Mouse (Mus musculus) E14TG2a.4 (cell line): ENCODE results near the gene Fcrl6.
A peak's percentile ranks its signal among the peaks of the same experiment; 100 is the strongest.

ENCODE experiments used
- H3K27me3 ChIP-seq: 2 replicates; pipeline ENCODE4 v1.6.1; 2014; ENCODE audit warnings: low read length, control low read depth; ENCODE audit not compliant: insufficient read depth
- H3K36me3 ChIP-seq: 2 replicates; pipeline ENCODE4 v1.6.1; 2014; ENCODE audit warnings: low read length, control low read depth; ENCODE audit not compliant: insufficient read depth
- H3K4me1 ChIP-seq: replicated peaks from 2 replicates; pipeline ENCODE4 v1.6.1; 2014; ENCODE audit warnings: low read depth, low read length, control low read depth
- H3K4me3 ChIP-seq: replicated peaks from 2 replicates; pipeline ENCODE4 v1.5.1; 2014; ENCODE audit warnings: mild to moderate bottlenecking, low read length
- H3K9me3 ChIP-seq: 2 replicates; pipeline ENCODE4 v1.6.1; 2014; ENCODE audit warnings: low read length, control low read depth
- CTCF ChIP-seq: conservative IDR thresholded peaks from 2 replicates; pipeline ENCODE4 v1.5.1; 2014; ENCODE audit warnings: low read length
- NANOG ChIP-seq: IDR thresholded peaks from 2 replicates; pipeline ENCODE4 v1.6.1; 2014; ENCODE audit warnings: borderline replicate concordance, low read length, mixed read lengths
- POU5F1 ChIP-seq: IDR thresholded peaks from 2 replicates; pipeline ENCODE4 v1.6.1; 2014; ENCODE audit warnings: low read length, borderline replicate concordance

The Fcrl6 gene

DNA sequence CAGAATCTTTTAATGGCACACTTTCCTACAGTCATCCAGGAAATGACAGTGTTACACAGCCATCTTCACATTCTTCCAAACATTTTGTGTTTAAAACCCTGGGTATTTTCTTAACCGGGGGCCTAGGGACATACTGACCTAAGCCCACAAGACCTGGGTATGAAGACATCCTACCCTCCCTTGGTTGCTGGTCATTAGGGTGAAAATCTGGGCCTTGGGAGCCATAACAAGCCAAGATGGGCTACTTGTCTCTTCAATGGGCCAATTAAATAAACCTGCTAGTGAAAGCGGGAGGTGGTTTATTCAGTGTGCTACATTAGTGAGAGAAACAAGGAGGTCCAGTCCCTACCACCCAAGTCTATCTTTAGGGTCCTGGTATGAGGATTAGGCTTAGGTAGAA, 31.8 kb upstream of the Fcrl6 start:
- H3K4me1 ChIP-seq = peaks cover 12% of the 10 kb centered on the region
- no peak for TF ChIP-seq NANOG
- no peak for TF ChIP-seq POU5F1
- TF ChIP-seq CTCF = no peak
- no peak overlapping the region for H3K4me3 ChIP-seq
- peaks cover 5% of the 10 kb centered on the region; the same call in 1 of the 2 replicates for H3K27me3 ChIP-seq
- no peaks in the 10 kb centered on the region for H3K9me3 ChIP-seq
- no peaks in the 10 kb centered on the region for H3K36me3 ChIP-seq

- TF ChIP-seq CTCF (peak; percentile 99), POU5F1 (no peak)
- Histone ChIP-seq H3K4me3 (peak within 1 kb of the TSS; percentile 96), H3K9me3 (no peaks in the 10 kb centered on the region), H3K36me3 (no peaks in the 10 kb centered on the region), H3K27me3 (0 out of 2 replicates have a peak, but pooled peaks cover 3% of the 10 kb centered on the region), H3K4me1 (peaks cover 12% of the 10 kb centered on the region)
Measured at GRCm38 (mm10) chr1:172632451-172633326, 30.3 kb upstream of the Fcrl6 start, which contains the start of gene Dusp23. TSS of gene Dusp23 (minus strand) at chr1:172632962.

DNA sequence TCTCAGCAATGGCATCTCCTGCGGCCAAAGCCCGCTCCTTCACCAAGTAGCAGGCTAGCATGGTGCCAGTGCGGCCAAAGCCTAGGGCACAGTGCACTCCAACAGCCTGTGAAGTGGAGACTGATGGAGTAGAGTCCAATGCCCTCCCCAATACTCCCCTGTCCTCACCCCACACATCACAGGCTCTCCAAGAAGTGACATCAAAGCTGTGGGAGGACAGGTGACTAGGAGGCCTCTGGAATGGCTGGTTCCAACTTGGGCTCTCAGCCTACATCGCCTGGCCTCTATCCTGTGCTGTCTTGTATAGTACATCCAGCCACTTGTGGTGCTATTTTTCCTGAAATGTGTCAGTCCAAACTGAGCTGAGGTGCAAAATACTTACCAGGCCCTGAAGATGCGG, 29.4 kb upstream of the Fcrl6 start:
- Histone ChIP-seq H3K4me3 (peak overlapping the region; percentile 29; the same call in 1 of the 2 replicates), H3K4me1 (peaks cover 12% of the 10 kb centered on the region), H3K27me3 (0 out of 2 replicates have a peak, but pooled peaks cover 3% of the 10 kb centered on the region), H3K36me3 (no peaks in the 10 kb centered on the region), H3K9me3 (no peaks in the 10 kb centered on the region)
- TF ChIP-seq CTCF (no peak), NANOG (no peak), POU5F1 (no peak)

DNA sequence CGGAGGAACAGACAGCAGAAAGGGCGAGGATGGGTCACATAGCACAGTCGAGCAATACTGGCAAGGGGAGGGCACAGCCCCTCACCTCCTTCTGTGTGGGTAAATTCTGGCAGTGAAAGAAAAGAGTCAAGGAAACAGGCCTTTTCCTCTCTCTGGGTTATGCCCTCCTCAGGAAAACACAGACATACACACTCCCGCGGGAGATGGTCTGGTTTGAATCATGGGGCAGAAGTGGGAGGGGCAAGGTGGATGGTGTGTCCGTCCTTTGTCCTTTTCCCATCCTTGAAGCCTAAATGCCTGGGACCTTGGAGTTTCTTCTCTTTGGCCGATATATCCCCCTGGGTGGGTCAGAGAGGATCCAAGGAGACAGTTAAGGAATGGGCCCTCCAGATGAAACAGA, 27.5 kb upstream of the Fcrl6 start:
- Histone ChIP-seq H3K9me3 (0 out of 2 replicates have a peak, but pooled peaks cover 7% of the 10 kb centered on the region), H3K36me3 (no peaks in the 10 kb centered on the region), H3K4me3 (no peak overlapping the region), H3K27me3 (0 out of 2 replicates have a peak, but pooled peaks cover 3% of the 10 kb centered on the region), H3K4me1 (peaks cover 12% of the 10 kb centered on the region)
- no peak for TF ChIP-seq CTCF
- no peak for TF ChIP-seq POU5F1
- TF ChIP-seq NANOG = no peak

DNA sequence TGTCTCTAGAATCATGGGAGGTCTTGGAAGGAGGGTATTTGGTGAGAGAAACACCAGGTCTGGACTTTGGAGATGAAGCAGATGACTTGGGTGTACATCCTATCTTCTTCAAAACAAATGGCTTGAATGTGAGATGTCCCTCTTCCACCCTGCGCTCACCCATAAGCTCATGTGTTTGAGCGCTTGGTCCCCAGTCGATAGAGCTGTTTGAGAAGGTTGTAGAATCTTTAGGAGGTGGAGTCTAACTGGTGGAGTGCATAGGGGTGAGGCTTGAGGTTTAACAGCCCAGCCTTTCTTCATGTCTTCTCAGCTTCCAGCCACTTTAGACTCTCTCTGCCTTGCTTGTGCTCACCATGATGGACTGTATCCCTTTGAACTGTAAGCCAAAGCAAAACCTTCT, 24.0 kb upstream of the Fcrl6 start:
- H3K4me1 ChIP-seq = peaks cover 3% of the 10 kb centered on the region
- TF ChIP-seq POU5F1 = no peak
- no peak for TF ChIP-seq NANOG
- no peak for TF ChIP-seq CTCF
- 0 out of 2 replicates have a peak, but pooled peaks cover 7% of the 10 kb centered on the region for H3K9me3 ChIP-seq
- H3K27me3 ChIP-seq = peaks cover 3% of the 10 kb centered on the region; the same call in 1 of the 2 replicates
- no peaks in the 10 kb centered on the region for H3K36me3 ChIP-seq
- no peak overlapping the region for H3K4me3 ChIP-seq

- Histone ChIP-seq H3K27me3 (peaks cover 3% of the 10 kb centered on the region; the same call in 1 of the 2 replicates), H3K36me3 (no peaks in the 10 kb centered on the region)
- TF ChIP-seq POU5F1 (no peak), NANOG (no peak), CTCF (no peak)
Measured at GRCm38 (mm10) chr1:172624081-172624480, 21.7 kb upstream of the Fcrl6 start.

DNA sequence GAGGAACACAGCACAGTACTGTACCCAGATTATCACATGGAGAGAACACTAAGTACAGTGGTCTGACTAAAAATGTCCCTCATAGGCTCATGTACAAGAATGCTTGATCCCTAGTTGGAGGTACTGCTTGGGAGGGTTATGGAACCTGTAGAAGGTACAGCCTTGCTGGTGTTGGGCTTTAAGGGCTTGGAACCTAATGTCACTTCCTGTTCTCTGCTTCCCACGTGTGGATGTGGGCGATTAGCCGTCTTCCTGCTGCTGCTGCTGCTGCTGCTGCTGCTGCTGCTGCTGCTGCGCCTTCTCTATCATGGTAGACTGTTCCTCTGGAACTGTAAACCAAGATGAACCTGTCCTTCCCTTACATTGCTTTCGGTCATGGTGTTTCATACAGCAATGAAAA, 21.2 kb upstream of the Fcrl6 start:
- Histone ChIP-seq H3K9me3 (0 out of 2 replicates have a peak, but pooled peaks cover 7% of the 10 kb centered on the region), H3K4me3 (no peak overlapping the region), H3K4me1 (no peaks in the 10 kb centered on the region), H3K36me3 (no peaks in the 10 kb centered on the region), H3K27me3 (peaks cover 3% of the 10 kb centered on the region; the same call in 1 of the 2 replicates)
- TF ChIP-seq NANOG (no peak), POU5F1 (no peak), CTCF (no peak)

More at GRCm38 (mm10) chr1:172624081-172624480, 21.7 kb upstream of the Fcrl6 start:
- Histone ChIP-seq H3K9me3 (0 out of 2 replicates have a peak, but pooled peaks cover 7% of the 10 kb centered on the region), H3K4me1 (no peaks in the 10 kb centered on the region), H3K4me3 (no peak overlapping the region)

DNA sequence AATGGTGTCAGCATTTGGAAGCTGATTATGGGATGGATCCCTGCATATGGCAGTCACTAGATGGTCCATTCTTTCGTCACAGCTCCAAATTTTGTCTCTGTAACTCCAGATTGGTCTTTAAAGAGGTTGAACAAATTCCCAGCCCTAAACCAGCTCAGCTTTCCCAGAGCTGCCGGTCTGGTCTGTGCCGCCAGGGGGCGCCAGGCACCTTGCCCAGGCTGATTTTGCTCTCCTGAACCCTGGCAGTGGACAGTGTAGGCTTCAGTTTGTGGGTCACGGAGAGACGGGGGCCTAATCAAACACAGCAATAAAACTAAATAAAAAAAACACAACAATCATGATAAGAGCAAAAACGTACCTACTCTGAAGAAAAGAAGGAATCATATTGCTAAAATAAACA, 16.9 kb upstream of the Fcrl6 start:
- H3K27me3 ChIP-seq = peaks cover 15% of the 10 kb centered on the region; the same call in 1 of the 2 replicates
- H3K4me1 ChIP-seq = peaks cover 19% of the 10 kb centered on the region
- TF ChIP-seq CTCF = peak; percentile 88
- no peak for TF ChIP-seq POU5F1
- H3K36me3 ChIP-seq = no peaks in the 10 kb centered on the region
- H3K4me3 ChIP-seq = no peak overlapping the region
- no peaks in the 10 kb centered on the region for H3K9me3 ChIP-seq

DNA sequence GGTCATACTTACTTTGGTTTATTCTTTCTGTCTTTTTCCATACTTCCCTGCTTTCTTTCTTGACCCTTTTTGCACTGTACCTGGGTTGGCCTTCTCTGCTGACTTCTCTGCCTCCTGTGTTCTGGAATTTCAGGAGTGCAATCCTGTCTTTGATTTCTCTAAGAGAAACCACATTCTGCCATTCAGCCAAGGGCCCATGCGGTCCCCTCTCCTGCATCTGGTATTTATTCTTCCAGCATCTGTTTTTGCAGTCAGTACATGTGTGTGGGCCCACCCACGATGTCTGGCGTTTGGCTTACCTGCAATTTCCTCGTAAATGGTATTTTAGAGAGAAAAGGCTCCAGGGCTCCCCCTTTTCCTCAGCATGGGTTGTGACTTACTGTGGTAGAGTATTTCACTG, 15.8 kb upstream of the Fcrl6 start:
- no peak for TF ChIP-seq POU5F1
- no peak for TF ChIP-seq NANOG
- no peak for TF ChIP-seq CTCF
- Histone ChIP-seq H3K4me3 (no peak overlapping the region), H3K36me3 (no peaks in the 10 kb centered on the region), H3K27me3 (peaks cover 12% of the 10 kb centered on the region; the same call in 1 of the 2 replicates), H3K9me3 (no peaks in the 10 kb centered on the region), H3K4me1 (peaks cover 19% of the 10 kb centered on the region)
